Mouse (Mus musculus) midbrain, postnatal 0 days (tissue): ENCODE measurements around the gene Pde4a. TPM values are rescaled to one million over a fixed set of nuclear protein-coding genes. Genes with fewer than 3 reads are reported as not detected.

Experiments
- ATAC-seq: fragments of 200-750 bp; cut with Nextera tagmentation; 2 replicates; pipeline ENCODE4 v1.8.0; 2017; ENCODE audit warnings: moderate number of reproducible peaks, mild to moderate bottlenecking, moderate TSS enrichment, moderate library complexity; ENCODE audit not compliant: low FRiP score
- DNase-seq: peaks from one replicate; pipeline ENCODE4 v3.0.0-alpha.2; 2015; ENCODE audit warnings: low spot score
- H3K27ac ChIP-seq: fragments of 300-500 bp; sonication (generic); 2 replicates; pipeline ENCODE4 v1.5.1; 2014; ENCODE audit warnings: low read depth, mild to moderate bottlenecking, low read length, mixed read lengths
- H3K27me3 ChIP-seq: fragments of 300-500 bp; sonication (generic); 2 replicates; pipeline ENCODE4 v1.6.1; 2014; ENCODE audit warnings: low read length, control low read depth, mixed read lengths; ENCODE audit not compliant: insufficient read depth
- H3K36me3 ChIP-seq: fragments of 300-500 bp; sonication (generic); 2 replicates; pipeline ENCODE4 v1.6.1; 2014; ENCODE audit warnings: low read length, control low read depth, mixed read lengths; ENCODE audit not compliant: insufficient read depth
- H3K4me1 ChIP-seq: fragments of 300-500 bp; sonication (generic); 2 replicates; pipeline ENCODE4 v1.6.1; 2014; ENCODE audit warnings: mild to moderate bottlenecking, control low read depth, antibody characterized with exemption, low read length, mixed read lengths; ENCODE audit not compliant: insufficient read depth
- H3K4me2 ChIP-seq: fragments of 300-500 bp; sonication (generic); 2 replicates; pipeline ENCODE4 v1.6.1; 2014; ENCODE audit warnings: low read depth, mild to moderate bottlenecking, low read length, mixed read lengths; ENCODE audit not compliant: poor library complexity, severe bottlenecking
- H3K4me3 ChIP-seq: fragments of 300-500 bp; sonication (generic); 2 replicates; pipeline ENCODE4 v1.5.1; 2014; ENCODE audit warnings: low read depth, mild to moderate bottlenecking, low read length, moderate library complexity
- H3K9ac ChIP-seq: fragments of 300-500 bp; sonication (generic); replicated peaks from 2 replicates; pipeline ENCODE4 v1.6.1; 2014; ENCODE audit warnings: mild to moderate bottlenecking, low read length, moderate library complexity, mixed read lengths; ENCODE audit not compliant: poor library complexity, severe bottlenecking
- H3K9me3 ChIP-seq: fragments of 300-500 bp; sonication (generic); 2 replicates; pipeline ENCODE4 v1.6.1; 2016; ENCODE audit warnings: low read length, control low read depth
- CTCF ChIP-seq: IDR thresholded peaks from 2 replicates; pipeline ENCODE4 v1.5.1; 2016; ENCODE audit warnings: antibody characterized with exemption, mild to moderate bottlenecking
- WGBS: fragments of 180-500 bp; shearing (Covaris S2); extraction: QIAGEN DNeasy Blood & Tissue Kit; methylation state at CpG from one replicate; pipeline ENCODE4 v1.1.7; 2014; 5-methylcytosine and 5-hydroxymethylcytosine counted together
- polyA plus RNA-seq: library from polyadenylated mRNA; unstranded; fragments of >200 nt; fragmentation: Nextera tagmentation; extraction: Ambion mirVana; gene quantifications from 2 replicates; pipeline ENCODE4 v1.2.1, GENCODE M21; 2015
- total RNA-seq: library from RNA; depleted of rRNA; stranded (reverse); fragments of >200 nt; gene quantifications from 2 replicates; pipeline ENCODE4 v1.2.3, GENCODE M21; 2014; rRNA removed

The Pde4a gene
- total and polyA plus RNA-seq, 2 experiments from 2014 or later: 46.5 to 59.8 TPM

- WGBS: 72% methylated on average over 6 of the region's 6 CpGs
- no peak overlapping the region for H3K4me3 ChIP-seq
- H3K9me3 ChIP-seq: no peaks in the 10 kb centered on the region
- no peaks in the 10 kb centered on the region for H3K27me3 ChIP-seq
- TF ChIP-seq CTCF: no peak
- DNase-seq: no peak
- no peak for ATAC-seq
- H3K9ac ChIP-seq: no peak overlapping the region
- H3K27ac ChIP-seq: no peak overlapping the region
- no peak overlapping the region for H3K4me2 ChIP-seq
- no peaks in the 10 kb centered on the region for H3K36me3 ChIP-seq
- no peaks in the 10 kb centered on the region for H3K4me1 ChIP-seq
Measured at GRCm38 (mm10) chr9:21260491-21261040, 95.1 kb downstream of the Pde4a start.

GRCm38 (mm10) chr9:21261831-21262230, 96.3 kb downstream of the Pde4a start:
- no peaks in the 10 kb centered on the region for H3K27me3 ChIP-seq
- no peak overlapping the region for H3K9ac ChIP-seq
- H3K27ac ChIP-seq: no peak overlapping the region
- no peak overlapping the region for H3K4me3 ChIP-seq
- H3K4me1 ChIP-seq: peaks cover 5% of the 10 kb centered on the region; the same call in 1 of the 2 replicates
- H3K4me2 ChIP-seq: no peak overlapping the region
- no peaks in the 10 kb centered on the region; the same call in 1 of the 2 replicates for H3K36me3 ChIP-seq
- no peaks in the 10 kb centered on the region for H3K9me3 ChIP-seq
- ATAC-seq (no peak), DNase-seq (no peak)
- no peak for TF ChIP-seq CTCF
- 67% methylated on average over 2 of the region's 2 CpGs for WGBS

Other genes with a start within 250 kb of the Pde4a start
- 94.6 and 97.7 TPM in 2 replicates for gene Dnmt1, start 205.8 kb upstream of the Pde4a start, total RNA-seq
- 40.8 and 42.1 TPM in 2 replicates for gene Dnmt1, start 205.8 kb upstream of the Pde4a start, polyA plus RNA-seq
- gene S1pr2, start 188.9 kb upstream of the Pde4a start, total RNA-seq: 4.7 and 7.3 TPM in 2 replicates
- 5.5 and 7.2 TPM in 2 replicates for gene S1pr2, start 188.9 kb upstream of the Pde4a start, polyA plus RNA-seq
- 62.9 and 80.9 TPM in 2 replicates for gene Mrpl4, start 163.0 kb upstream of the Pde4a start, total RNA-seq
- gene Mrpl4, start 163.0 kb upstream of the Pde4a start, polyA plus RNA-seq: 105 TPM in 2 replicates
- 4.5 and 5.2 TPM in 2 replicates for gene Icam1, start 149.7 kb upstream of the Pde4a start, total RNA-seq
- gene Icam1, start 149.7 kb upstream of the Pde4a start, polyA plus RNA-seq: 3.4 and 3.6 TPM in 2 replicates
- gene Icam4, start 136.3 kb upstream of the Pde4a start, total RNA-seq: not detected in 2 replicates
- gene Icam4, start 136.3 kb upstream of the Pde4a start, polyA plus RNA-seq: 0.30 TPM in 1 of 2 replicates, not detected in the other
- gene Icam5, start 133.6 kb upstream of the Pde4a start, total RNA-seq: 6.3 and 7.7 TPM in 2 replicates
- 4.1 and 4.2 TPM in 2 replicates for gene Icam5, start 133.6 kb upstream of the Pde4a start, polyA plus RNA-seq
- 10.7 TPM in 1 of 2 replicates, not detected in the other for gene Zglp1, start 98.6 kb upstream of the Pde4a start, total RNA-seq
- gene Zglp1, start 98.6 kb upstream of the Pde4a start, polyA plus RNA-seq: 0.20 TPM in 1 of 2 replicates, not detected in the other
- gene Gm49373, start 92.6 kb upstream of the Pde4a start, total RNA-seq: 2.4 and 2.7 TPM in 2 replicates
- 0.90 and 0.94 TPM in 2 replicates for gene Gm49373, start 92.6 kb upstream of the Pde4a start, polyA plus RNA-seq
- gene Fdx1l, start 92.1 kb upstream of the Pde4a start, total RNA-seq: 67.3 and 81.3 TPM in 2 replicates
- 86.5 and 95.3 TPM in 2 replicates for gene Fdx1l, start 92.1 kb upstream of the Pde4a start, polyA plus RNA-seq
- gene Gm38431, start 73.7 kb upstream of the Pde4a start, total RNA-seq: 2.1 and 5.8 TPM in 2 replicates
- gene Gm38431, start 73.7 kb upstream of the Pde4a start, polyA plus RNA-seq: 0.38 and 0.48 TPM in 2 replicates
- 38.7 and 41.0 TPM in 2 replicates for gene Raver1, start 73.7 kb upstream of the Pde4a start, total RNA-seq
- gene Raver1, start 73.7 kb upstream of the Pde4a start, polyA plus RNA-seq: 20.2 and 20.7 TPM in 2 replicates
- gene Tyk2, start 34.5 kb upstream of the Pde4a start, total RNA-seq: 9.8 and 9.9 TPM in 2 replicates
- gene Tyk2, start 34.5 kb upstream of the Pde4a start, polyA plus RNA-seq: 4.8 and 5.4 TPM in 2 replicates
- 29.0 and 37.7 TPM in 2 replicates for gene Cdc37, start 15.7 kb upstream of the Pde4a start, total RNA-seq
- gene Cdc37, start 15.7 kb upstream of the Pde4a start, polyA plus RNA-seq: 179 and 186 TPM in 2 replicates
- 72.5 and 89.7 TPM in 2 replicates for gene Keap1, start 73.6 kb downstream of the Pde4a start, total RNA-seq
- 60.6 and 67.7 TPM in 2 replicates for gene Keap1, start 73.6 kb downstream of the Pde4a start, polyA plus RNA-seq
- 4.2 and 5.2 TPM in 2 replicates for gene S1pr5, start 82.7 kb downstream of the Pde4a start, total RNA-seq
- 2.7 and 2.9 TPM in 2 replicates for gene S1pr5, start 82.7 kb downstream of the Pde4a start, polyA plus RNA-seq
- gene Atg4d, start 99.6 kb downstream of the Pde4a start, total RNA-seq: 20.3 and 26.6 TPM in 2 replicates
- 26.3 and 32.6 TPM in 2 replicates for gene Atg4d, start 99.6 kb downstream of the Pde4a start, polyA plus RNA-seq
- 21.9 and 25.9 TPM in 2 replicates for gene Kri1, start 122.3 kb downstream of the Pde4a start, total RNA-seq
- 11.7 and 13.0 TPM in 2 replicates for gene Kri1, start 122.3 kb downstream of the Pde4a start, polyA plus RNA-seq
- 93.4 and 126 TPM in 2 replicates for gene Cdkn2d, start 125.7 kb downstream of the Pde4a start, total RNA-seq
- gene Cdkn2d, start 125.7 kb downstream of the Pde4a start, polyA plus RNA-seq: 141 and 146 TPM in 2 replicates
- 3.9 and 4.7 TPM in 2 replicates for gene Ap1m2, start 146.6 kb downstream of the Pde4a start, total RNA-seq
- gene Ap1m2, start 146.6 kb downstream of the Pde4a start, polyA plus RNA-seq: 3.1 TPM in 2 replicates
- gene Slc44a2, start 155.0 kb downstream of the Pde4a start, total RNA-seq: 58.5 and 70.7 TPM in 2 replicates
- gene Slc44a2, start 155.0 kb downstream of the Pde4a start, polyA plus RNA-seq: 47.1 and 52.0 TPM in 2 replicates
- gene Ilf3, start 202.2 kb downstream of the Pde4a start, total RNA-seq: 105 and 114 TPM in 2 replicates
- gene Ilf3, start 202.2 kb downstream of the Pde4a start, polyA plus RNA-seq: 198 and 201 TPM in 2 replicates
- 37.3 and 41.0 TPM in 2 replicates for gene Qtrt1, start 246.1 kb downstream of the Pde4a start, total RNA-seq
- 42.0 and 42.7 TPM in 2 replicates for gene Qtrt1, start 246.1 kb downstream of the Pde4a start, polyA plus RNA-seq